12 mouse cellular contexts compared by ENCODE assay signal in genomic region chr7:134498716-134499115, GRCm38 (mm10).
DNase-seq lines count a peak whose midpoint lies in the region; ATAC-seq and TF ChIP-seq lines count a peak whose summit lies in the region.
"Had no signal": no experiment of that assay in that cellular context is flagged by ENCODE, and none has a peak within 500 bp of the region (broad histone marks: within the 10 kb centered on the region; RNA-seq: fewer than 3 reads in every experiment).

No protein-coding gene starts in this region.

- 31% methylated on average over 9 of the region's 9 CpGs for WGBS in heart, postnatal 0 days

- H3K27ac ChIP-seq in cortical plate, adult 2 months (ENCODE audit: insufficient read depth, low read length), result peak overlapping the region; percentile 83
- H3K27ac ChIP-seq in heart, postnatal 0 days (ENCODE audit: low read depth), result no peak overlapping the region; the same call in 1 of the 2 replicates
- H3K27ac ChIP-seq: hindbrain, embryonic 15.5 days had no signal

- no peaks in the 10 kb centered on the region for H3K9me3 ChIP-seq in heart, postnatal 0 days (replicated peaks; ENCODE audit: control insufficient read depth, low read length)
- H3K9me3 ChIP-seq: hindbrain, embryonic 15.5 days had no signal

- H3K4me1 ChIP-seq in cortical plate, adult 2 months (ENCODE audit: control insufficient read depth, insufficient read depth, low read length), result no peaks in the 10 kb centered on the region
- 0 out of 2 replicates have a peak, but pooled peaks cover 14% of the 10 kb centered on the region for H3K4me1 ChIP-seq in heart, postnatal 0 days (ENCODE audit: control insufficient read depth, insufficient read depth)
- H3K4me1 ChIP-seq: hindbrain, embryonic 15.5 days had no signal

- no peak for TF ChIP-seq EP300 in heart, postnatal 0 days (IDR thresholded peaks at IDR 0.05; ENCODE audit: low read depth)

- peak; percentile 84 for ATAC-seq in heart, postnatal 0 days (ENCODE audit: insufficient read depth, low read depth)
- ATAC-seq in erythroblast, adult 5-6 weeks (replicated peaks; ENCODE audit: low FRiP score, poor library complexity, severe bottlenecking), result no peak
- ATAC-seq: liver, postnatal 0 days had no signal

- H3K36me3 ChIP-seq in heart, postnatal 0 days (replicated peaks; ENCODE audit: control insufficient read depth, insufficient read depth, low read length), result no peaks in the 10 kb centered on the region
- H3K36me3 ChIP-seq: hindbrain, embryonic 15.5 days had no signal

- no peak for TF ChIP-seq CTCF in cortical plate, adult 2 months (IDR thresholded peaks at IDR 0.05; ENCODE audit: extremely low read depth, insufficient read depth, low read length)
- TF ChIP-seq CTCF in heart, postnatal 0 days (IDR thresholded peaks at IDR 0.05; ENCODE audit: low read depth), result no peak

- DNase-seq in adrenal gland, postnatal 14 days, result peak; percentile 16
- no peak for DNase-seq in adrenal gland, postnatal 4 days (ENCODE audit: low spot score in 2 of 2)
- peak; percentile 62 for DNase-seq in heart, postnatal 0 days (ENCODE audit: low spot score)
- DNase-seq in kidney, postnatal 25 days, result peak; percentile 68 to 89
- DNase-seq in layer of hippocampus, postnatal 14 days (ENCODE audit: low spot score in 2 of 2), result no peak
- no peak for DNase-seq in gastrocnemius, adult 8-10 months (ENCODE audit: low spot score in 2 of 2)
- DNase-seq: cerebellum, postnatal 14 days; liver, postnatal 0 days; spleen, adult 18-20 months had no signal

- TF ChIP-seq POLR2A in cortical plate, adult 2 months (IDR thresholded peaks at IDR 0.05; ENCODE audit: extremely low read depth, insufficient read depth, low read length), result no peak

- no peaks in the 10 kb centered on the region for H3K27me3 ChIP-seq in heart, postnatal 0 days (ENCODE audit: control insufficient read depth, insufficient read depth, low read length)
- H3K27me3 ChIP-seq: hindbrain, embryonic 15.5 days had no signal

- no peak overlapping the region for H3K9ac ChIP-seq in heart, postnatal 0 days (replicated peaks; ENCODE audit: low read depth, low read length)
- H3K9ac ChIP-seq: hindbrain, embryonic 15.5 days; liver, postnatal 0 days had no signal

- H3K4me2 ChIP-seq in heart, postnatal 0 days (ENCODE audit: low read depth, low read length), result peak overlapping the region; percentile 39
- H3K4me2 ChIP-seq: hindbrain, embryonic 15.5 days had no signal

- peak overlapping the region; percentile 30; the same call in 1 of the 2 replicates for H3K4me3 ChIP-seq in cortical plate, adult 2 months (ENCODE audit: insufficient read depth, low read length)
- H3K4me3 ChIP-seq in heart, postnatal 0 days (ENCODE audit: low read depth, low read length), result no peak overlapping the region
- H3K4me3 ChIP-seq: hindbrain, embryonic 15.5 days had no signal

Comparison
In these comparisons a context has a peak if more than half of its experiments do, and no peak if none do; other contexts are left out.
1. DNase-seq: peak in adrenal gland, postnatal 14 days (single experiment), heart, postnatal 0 days (single experiment) and kidney, postnatal 25 days (2 of 2); none in adrenal gland, postnatal 4 days (0 of 2), layer of hippocampus, postnatal 14 days (0 of 2) and gastrocnemius, adult 8-10 months (0 of 2).